Mouse (Mus musculus) kidney, postnatal 4 days (tissue): ENCODE data around the gene Neurl2.
A peak's percentile ranks its signal among the peaks of the same experiment; 100 is the strongest.
"Not testable (repeated sequence)": the region's sequence is repeated elsewhere in the genome, so short reads cannot be mapped to it uniquely, and the experiment has no call there.

ENCODE experiments used
- DNase-seq, 2 experiments: peaks; one replicate each; pipeline ENCODE4 v3.0.0; 2021; ENCODE audit warnings: mixed read lengths in 2 of 2

The Neurl2 gene

GRCm38 (mm10) chr2:164833314-164833959 lies at the start of gene Neurl2:
Neurl2 (minus strand) TSS chr2:164833456.
- peak; percentile 95 to 97 for DNase-seq

DNA sequence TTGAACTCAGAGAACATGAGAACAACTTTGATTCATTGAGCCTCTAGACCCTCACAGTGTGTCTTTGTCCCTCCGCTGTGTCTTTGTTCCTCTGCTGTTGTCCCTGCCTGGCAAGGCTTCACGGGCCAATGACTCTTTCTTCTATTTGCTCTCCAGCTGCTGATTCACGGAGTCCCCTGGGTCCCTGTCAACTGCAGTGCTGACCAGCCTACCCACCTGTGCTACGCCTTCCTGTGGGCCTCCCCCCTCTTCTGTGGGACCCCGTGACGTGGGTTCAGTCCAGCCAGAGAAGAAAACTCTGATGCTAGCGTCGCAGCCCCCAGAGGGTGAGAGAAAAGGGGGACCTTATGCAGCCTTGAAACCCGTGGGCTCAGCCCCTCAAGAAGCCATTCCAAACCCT lies 49.4 kb upstream of the Neurl2 start:
- DNase-seq = no peak

DNA sequence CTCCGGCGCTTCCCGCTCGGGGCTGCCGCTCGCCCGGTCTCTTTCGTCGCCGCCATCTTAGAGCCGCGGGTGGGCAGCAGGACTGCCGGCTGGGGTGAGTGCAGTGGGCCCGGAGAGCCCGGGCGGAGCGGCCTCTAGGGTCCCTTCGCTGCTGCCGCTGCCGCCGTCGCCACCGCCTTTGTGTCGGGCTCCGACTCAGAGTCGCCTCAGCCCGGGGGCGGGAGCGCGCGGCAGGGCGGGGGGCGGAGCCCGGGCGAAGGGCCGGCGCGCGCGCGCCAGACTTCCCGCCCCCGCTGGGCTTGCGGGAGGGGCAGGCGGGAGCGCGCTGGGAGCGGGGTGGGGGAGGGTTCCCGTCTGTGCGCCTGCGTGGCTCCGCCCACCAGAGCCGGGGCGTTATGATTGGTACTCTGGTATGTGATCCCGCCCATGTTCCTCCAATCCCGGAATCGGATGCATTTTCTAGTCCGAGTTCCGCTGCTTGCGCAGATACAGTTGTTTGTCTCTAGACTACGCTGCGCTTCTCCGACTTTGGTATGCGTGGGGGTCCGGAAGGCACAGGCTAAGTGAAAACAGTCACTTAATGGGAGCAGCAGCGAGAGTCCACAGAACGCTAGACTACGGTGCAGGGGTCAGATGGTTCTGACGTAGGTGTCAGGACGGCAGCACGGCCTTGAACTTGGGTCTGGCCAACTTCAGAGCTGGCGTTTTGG lies 46.5 kb upstream of the Neurl2 start:
- peak; percentile 95 to 96 for DNase-seq

DNA sequence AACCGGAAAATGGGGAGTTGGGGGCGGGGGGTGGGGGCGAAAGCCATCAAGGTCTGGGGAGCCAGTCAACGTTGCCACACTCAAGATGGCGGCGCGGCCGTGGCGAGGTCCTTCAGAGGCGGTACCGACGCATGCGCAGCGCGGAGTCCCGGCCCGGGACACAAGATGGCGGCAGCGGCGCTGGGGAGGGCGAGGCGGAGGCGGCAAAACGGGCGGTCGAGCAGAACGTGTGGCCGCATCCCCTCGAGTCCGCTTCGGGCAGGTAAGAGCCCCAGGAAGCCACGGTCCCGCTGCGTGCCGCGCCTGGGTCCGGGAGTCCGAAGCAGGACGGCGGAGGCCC lies 45.9 kb upstream of the Neurl2 start, which contains the start of gene Pcif1:
Pcif1 (plus strand) TSS at position 77 of the 340 bp plus-strand sequence.
- peak; percentile 94 to 96 for DNase-seq

- peak; percentile 72 to 82 for DNase-seq
Measured at GRCm38 (mm10) chr2:164878509-164879227, 45.4 kb upstream of the Neurl2 start.

DNA sequence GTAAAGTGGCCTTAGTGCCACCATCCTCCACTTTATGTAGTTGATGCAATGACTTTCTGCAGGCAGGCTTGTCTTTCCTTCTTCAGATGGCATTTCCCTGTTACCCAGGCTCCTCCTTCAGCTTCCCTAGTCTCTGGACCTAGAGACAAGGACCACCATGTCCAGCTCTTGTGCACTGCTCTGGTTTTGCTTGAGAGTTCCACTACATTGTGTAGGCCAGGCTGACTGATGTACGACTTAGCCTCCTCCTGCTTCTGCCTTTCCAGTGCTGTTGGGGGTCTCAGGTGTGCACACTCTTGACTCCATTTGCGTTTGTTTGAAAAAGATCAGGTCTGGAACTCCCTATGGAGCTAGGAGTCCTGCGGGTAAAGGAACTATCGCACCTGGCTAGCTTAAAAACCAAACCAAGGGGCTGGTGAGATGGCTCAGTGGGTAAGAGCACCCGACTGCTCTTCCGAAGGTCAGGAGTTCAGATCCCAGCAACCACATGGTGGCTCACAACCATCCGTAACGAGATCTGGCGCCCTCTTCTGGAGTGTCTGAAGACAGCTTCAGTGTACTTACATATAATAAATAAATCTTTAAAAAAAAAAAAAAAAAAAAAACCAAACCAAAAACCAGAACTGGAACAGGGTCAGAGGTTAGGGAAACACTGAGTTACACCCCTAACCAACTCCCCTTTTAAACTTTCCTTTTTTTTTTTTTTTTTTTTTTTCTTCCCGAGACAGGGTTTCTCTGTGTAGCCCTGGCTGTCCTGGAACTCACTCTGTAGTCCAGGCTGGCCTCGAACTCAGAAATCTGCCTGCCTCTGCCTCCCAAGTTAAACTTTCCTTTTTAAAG lies 44.3 kb upstream of the Neurl2 start:
- DNase-seq = not testable (repeated sequence)

- DNase-seq = not testable (repeated sequence)
Measured at GRCm38 (mm10) chr2:164875648-164876047, 42.4 kb upstream of the Neurl2 start.

GRCm38 (mm10) chr2:164874239-164874769 lies 41.0 kb upstream of the Neurl2 start:
- DNase-seq = peak in 1 of 2 experiments; percentile 55

- DNase-seq = no peak
Measured at GRCm38 (mm10) chr2:164873621-164874020, 40.4 kb upstream of the Neurl2 start.

DNA sequence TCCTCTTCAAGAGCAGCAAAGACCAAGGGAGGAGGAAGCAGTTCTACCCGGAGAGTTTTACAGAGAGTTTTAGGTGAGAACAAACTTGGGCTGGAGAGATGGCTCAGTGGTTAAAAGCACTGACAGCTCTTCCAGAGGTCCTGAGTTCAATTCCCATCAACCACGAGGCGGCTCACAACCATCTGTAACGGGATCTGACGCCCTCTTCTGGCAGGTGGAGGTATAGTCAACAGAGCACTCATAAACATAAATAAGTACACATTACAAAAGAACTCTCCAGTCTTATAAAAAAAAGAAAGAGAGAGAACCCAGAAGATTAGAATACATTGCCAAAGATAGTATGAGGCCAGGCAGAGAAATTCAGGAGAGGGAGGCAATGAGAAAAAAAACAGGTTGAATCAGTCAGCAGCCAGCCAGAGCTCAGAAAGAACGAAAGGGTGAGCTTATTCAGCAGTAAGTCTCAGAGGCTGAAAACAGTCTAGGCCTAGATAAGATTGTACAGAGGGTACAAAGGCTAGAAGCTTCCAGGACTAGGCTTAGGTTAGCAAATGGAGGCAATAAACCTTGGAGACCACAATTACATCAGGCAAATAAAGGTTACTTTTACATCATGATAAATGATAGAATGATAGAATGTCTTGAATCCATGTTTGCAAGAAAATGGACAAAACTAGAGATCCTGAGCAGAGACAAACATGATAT lies 38.5 kb upstream of the Neurl2 start:
- no peak for DNase-seq

- DNase-seq = no peak
Measured at GRCm38 (mm10) chr2:164868491-164868890, 35.2 kb upstream of the Neurl2 start.

GRCm38 (mm10) chr2:164867566-164867965 lies 34.3 kb upstream of the Neurl2 start:
- peak in 1 of 2 experiments; percentile 53 for DNase-seq

DNA sequence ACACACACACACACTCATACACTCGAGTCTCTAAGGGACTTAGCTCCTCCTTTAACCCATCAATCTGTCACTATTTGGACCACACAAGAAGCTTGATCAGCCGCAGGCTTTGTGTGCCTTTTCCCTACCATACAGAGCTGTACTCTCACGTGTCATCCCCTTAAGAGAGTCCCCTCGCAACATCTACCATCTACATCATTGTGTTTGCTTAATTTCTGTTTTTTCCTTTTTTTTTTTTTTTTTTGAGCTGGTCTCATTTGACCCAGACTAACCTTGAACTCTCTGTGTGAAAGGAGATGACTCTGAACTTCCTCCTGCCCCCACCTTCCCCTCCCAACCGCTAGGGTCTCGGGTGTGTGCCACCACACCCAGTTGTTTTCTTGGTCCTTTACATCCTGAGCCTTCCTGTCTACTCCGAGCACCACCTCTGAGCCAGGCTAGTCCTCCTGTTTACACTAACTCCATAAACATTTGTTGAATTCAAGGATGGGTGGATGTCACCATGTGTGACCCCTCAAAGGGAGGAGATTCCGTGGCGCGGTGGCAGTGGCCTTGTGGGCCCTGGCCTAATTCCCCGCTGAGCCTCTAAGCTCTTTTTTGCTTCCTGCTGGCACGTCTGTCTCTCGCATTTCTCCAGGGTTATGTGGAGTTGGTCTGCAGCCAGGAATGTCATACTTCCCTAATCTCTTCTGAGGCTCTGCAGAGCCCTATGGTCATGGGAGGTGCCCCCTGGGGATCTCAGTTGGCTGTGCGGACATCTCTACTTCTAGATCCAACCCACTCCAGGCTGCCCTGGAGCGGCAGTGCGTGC lies 33.7 kb upstream of the Neurl2 start:
- peak; percentile 61 to 73 for DNase-seq

DNA sequence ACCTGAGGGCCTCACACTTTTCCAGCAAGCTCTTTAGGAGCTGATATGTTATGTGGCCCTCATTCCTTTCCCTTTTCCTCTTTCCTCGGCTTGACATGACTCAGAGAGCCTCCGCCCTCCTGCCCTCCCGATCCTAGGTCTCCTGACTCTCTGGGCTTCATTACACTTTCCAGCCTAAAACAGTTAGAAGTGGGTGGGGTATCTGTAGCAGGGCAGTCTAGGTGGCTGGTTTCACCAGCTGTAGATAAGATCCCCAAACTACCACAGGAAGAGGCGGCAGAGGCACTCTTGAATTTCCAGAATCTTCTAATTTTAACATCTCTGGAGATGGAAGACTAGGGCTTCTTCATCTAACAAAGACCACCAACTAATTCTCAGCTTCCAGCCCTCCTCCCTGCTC lies 31.3 kb upstream of the Neurl2 start:
- no peak for DNase-seq

DNA sequence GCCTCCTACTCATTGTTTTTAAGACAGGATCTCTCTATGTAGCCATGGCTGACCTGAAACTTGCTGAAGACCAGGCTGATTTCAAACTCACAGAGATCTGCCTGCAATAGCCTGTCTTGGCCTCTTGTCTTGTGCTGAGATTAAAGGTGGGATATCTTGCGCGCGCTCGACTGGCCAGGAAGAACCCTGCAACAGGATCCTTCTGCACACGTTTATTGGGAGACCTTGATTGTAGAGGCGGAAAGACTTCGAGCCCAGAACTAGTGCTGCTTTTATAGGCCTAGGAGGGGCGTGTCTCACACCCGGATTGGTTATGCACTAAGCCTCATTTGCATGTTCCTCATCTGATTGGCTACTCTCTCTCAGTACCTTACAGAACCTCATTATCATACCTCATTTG lies 30.2 kb upstream of the Neurl2 start:
- not testable (repeated sequence) for DNase-seq

- DNase-seq = peak; percentile 87 to 92
Measured at GRCm38 (mm10) chr2:164862179-164862861, 29.1 kb upstream of the Neurl2 start.

GRCm38 (mm10) chr2:164861094-164861493 lies 27.8 kb upstream of the Neurl2 start:
- no peak for DNase-seq

DNA sequence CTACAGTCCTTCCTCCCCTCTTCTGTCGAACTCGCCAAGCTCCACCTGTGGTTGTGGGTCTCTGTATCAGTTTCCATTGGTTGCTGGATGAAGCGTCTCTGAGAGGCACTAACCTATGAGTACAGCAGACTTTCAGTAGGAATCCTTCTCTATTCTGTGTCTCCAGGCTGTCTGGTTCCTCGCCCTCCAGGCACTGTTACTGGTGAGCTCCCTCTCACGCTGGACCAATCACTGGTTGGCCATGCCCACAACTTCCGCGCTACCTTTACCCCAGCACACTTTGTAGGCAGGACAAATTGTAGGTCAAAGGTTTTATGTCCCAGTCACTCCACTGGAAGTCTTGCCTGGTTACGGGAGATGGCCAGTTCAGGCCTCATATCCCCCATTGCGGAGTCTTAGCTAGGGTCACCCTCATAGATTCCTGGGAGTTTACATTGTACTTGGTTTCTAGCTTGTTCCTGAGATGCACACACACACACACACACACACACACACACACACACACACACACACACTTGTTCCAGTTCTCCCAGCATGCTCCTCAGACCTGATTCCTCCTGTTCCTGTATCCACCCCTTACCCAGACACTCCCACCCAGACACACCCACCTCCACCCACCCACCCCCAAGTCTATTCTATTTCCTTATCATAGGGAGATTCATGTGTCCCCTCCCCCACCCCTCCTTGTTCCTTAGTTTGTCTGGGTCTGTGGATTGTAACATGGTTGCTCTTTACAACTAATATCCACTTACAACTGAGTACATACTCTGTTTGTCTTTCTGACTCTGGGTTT lies 26.6 kb upstream of the Neurl2 start:
- peak in 1 of 2 experiments; percentile 51 for DNase-seq

GRCm38 (mm10) chr2:164859155-164859554 lies 25.9 kb upstream of the Neurl2 start:
- DNase-seq = peak in 1 of 2 experiments; percentile 49
